Mouse (Mus musculus): ENCODE data around the gene Cst3. TPM values are rescaled to one million over a fixed set of nuclear protein-coding genes. Genes with fewer than 3 reads are reported as not detected.

Gene Cst3
- polyA plus RNA-seq, 1 experiment, result 646 TPM

Other genes with a start within 250 kb of the Cst3 start
- gene Nxt1, start 203.1 kb downstream of the Cst3 start, polyA plus RNA-seq (2012; fragmentation: generic; extraction: Trizol), result 36.8 TPM
- 12.7 TPM for gene Gzf1, start 194.7 kb downstream of the Cst3 start, polyA plus RNA-seq (2012; fragmentation: generic; extraction: Trizol)
- gene Napb, start 143.2 kb downstream of the Cst3 start, polyA plus RNA-seq (2012; fragmentation: generic; extraction: Trizol), result 2.3 TPM
- 0.07 TPM for gene Cstl1, start 125.3 kb downstream of the Cst3 start, polyA plus RNA-seq (2012; fragmentation: generic; extraction: Trizol)
- gene Cst11, start 104.2 kb downstream of the Cst3 start, polyA plus RNA-seq (2012; fragmentation: generic; extraction: Trizol), result not detected
- not detected for gene 8030411F24Rik, start 93.7 kb downstream of the Cst3 start, polyA plus RNA-seq (2012; fragmentation: generic; extraction: Trizol)
- not detected for gene Cst12, start 86.3 kb downstream of the Cst3 start, polyA plus RNA-seq (2012; fragmentation: generic; extraction: Trizol)
- not detected for gene Cst8, start 76.9 kb downstream of the Cst3 start, polyA plus RNA-seq (2012; fragmentation: generic; extraction: Trizol)
- gene Cst13, start 55.6 kb downstream of the Cst3 start, polyA plus RNA-seq (2012; fragmentation: generic; extraction: Trizol), result not detected
- not detected for gene Cst9, start 40.5 kb downstream of the Cst3 start, polyA plus RNA-seq (2012; fragmentation: generic; extraction: Trizol)
- not detected for gene 9230104L09Rik, start 10.7 kb downstream of the Cst3 start, polyA plus RNA-seq (2012; fragmentation: generic; extraction: Trizol)
- gene Gm1330, start 127.6 kb upstream of the Cst3 start, polyA plus RNA-seq (2012; fragmentation: generic; extraction: Trizol), result not detected
- gene Gm10750, start 141.5 kb upstream of the Cst3 start, polyA plus RNA-seq (2012; fragmentation: generic; extraction: Trizol), result not detected